Mouse (Mus musculus) limb, embryonic 10.5 days (tissue): ENCODE data around the gene Hapln3. TPM values are rescaled to one million over a fixed set of nuclear protein-coding genes. Genes with fewer than 3 reads are reported as not detected.

Source experiments
- DNase-seq: peaks from one replicate; pipeline ENCODE4 v3.0.0-alpha.2; 2017; ENCODE audit warnings: low spot score
- H3K27ac ChIP-seq: fragments of 300-500 bp; sonication (generic); 2 replicates; pipeline ENCODE4 v1.5.1; 2016; ENCODE audit warnings: mild to moderate bottlenecking
- H3K27me3 ChIP-seq: fragments of 300-500 bp; sonication (generic); 2 replicates; pipeline ENCODE4 v1.6.1; 2016; ENCODE audit warnings: low read depth, mild to moderate bottlenecking; ENCODE audit not compliant: poor library complexity, severe bottlenecking
- H3K36me3 ChIP-seq: fragments of 300-500 bp; sonication (generic); 2 replicates; pipeline ENCODE4 v1.6.1; 2016; ENCODE audit warnings: mild to moderate bottlenecking, moderate library complexity
- H3K4me1 ChIP-seq: fragments of 300-500 bp; sonication (generic); 2 replicates; pipeline ENCODE4 v1.6.1; 2016
- H3K4me3 ChIP-seq: fragments of 300-500 bp; sonication (generic); 2 replicates; pipeline ENCODE4 v1.5.1; 2016; ENCODE audit warnings: mild to moderate bottlenecking, moderate library complexity
- H3K9me3 ChIP-seq: fragments of 300-500 bp; sonication (generic); replicated peaks from 2 replicates; pipeline ENCODE4 v1.6.1; 2016; ENCODE audit warnings: mild to moderate bottlenecking
- WGBS: fragments of 180-500 bp; shearing (Covaris S2); methylation state at CpG from one replicate; pipeline ENCODE4 v1.1.7; 2016; 5-methylcytosine and 5-hydroxymethylcytosine counted together
- polyA plus RNA-seq: library from polyadenylated mRNA; unstranded; fragments of >200 nt; fragmentation: Nextera tagmentation; extraction: Ambion mirVana; gene quantifications from 2 replicates; pipeline ENCODE4 v1.2.1, GENCODE M21; 2016

Gene Hapln3
- polyA plus RNA-seq, 1 experiment from 2014 or later: 2.3 TPM

GRCm38 (mm10) chr7:79139328-79139824 is 8.6 kb upstream of the Hapln3 start:
- Histone ChIP-seq H3K27me3 (no peaks in the 10 kb centered on the region), H3K27ac (no peak overlapping the region), H3K36me3 (peaks cover 97% of the 10 kb centered on the region), H3K4me3 (no peak overlapping the region), H3K9me3 (no peaks in the 10 kb centered on the region), H3K4me1 (no peaks in the 10 kb centered on the region)
- WGBS: 68% methylated on average over 6 of the region's 6 CpGs
- no peak for DNase-seq

- no peak for DNase-seq
- peaks cover 55% of the 10 kb centered on the region for H3K36me3 ChIP-seq
- peaks cover 31% of the 10 kb centered on the region for H3K4me1 ChIP-seq
- no peaks in the 10 kb centered on the region for H3K9me3 ChIP-seq
- no peak overlapping the region for H3K27ac ChIP-seq
- no peak overlapping the region for H3K4me3 ChIP-seq
- 26% methylated on average over 6 of the region's 6 CpGs for WGBS
- H3K27me3 ChIP-seq: peaks cover 22% of the 10 kb centered on the region
Measured at GRCm38 (mm10) chr7:79133391-79133790, 2.6 kb upstream of the Hapln3 start.

GRCm38 (mm10) chr7:79130385-79130784 is 433 bp downstream of the Hapln3 start:
- H3K27ac ChIP-seq: peak overlapping the region; percentile 69
- no peaks in the 10 kb centered on the region for H3K9me3 ChIP-seq
- H3K4me3 ChIP-seq: peak overlapping the region; percentile 47
- WGBS: 20% methylated on average over 13 of the region's 13 CpGs
- peaks cover 44% of the 10 kb centered on the region for H3K4me1 ChIP-seq
- peaks cover 25% of the 10 kb centered on the region for H3K36me3 ChIP-seq
- peaks cover 22% of the 10 kb centered on the region for H3K27me3 ChIP-seq
- no peak for DNase-seq

GRCm38 (mm10) chr7:79129883-79130282 is 935 bp downstream of the Hapln3 start:
- peak overlapping the region; percentile 47 for H3K4me3 ChIP-seq
- WGBS: 10% methylated on average over 8 of the region's 8 CpGs

GRCm38 (mm10) chr7:79123465-79123864 is 7.4 kb downstream of the Hapln3 start:
- no peak overlapping the region for H3K4me3 ChIP-seq

More at GRCm38 (mm10) chr7:79129883-79130282, 935 bp downstream of the Hapln3 start:
- peaks cover 22% of the 10 kb centered on the region for H3K27me3 ChIP-seq
- DNase-seq: peak; percentile 35
- no peak overlapping the region for H3K27ac ChIP-seq
- H3K36me3 ChIP-seq: peaks cover 20% of the 10 kb centered on the region
- H3K4me1 ChIP-seq: peaks cover 44% of the 10 kb centered on the region
- no peaks in the 10 kb centered on the region for H3K9me3 ChIP-seq

GRCm38 (mm10) chr7:79113848-79114247 is 17.0 kb downstream of the Hapln3 start:
- H3K9me3 ChIP-seq: no peaks in the 10 kb centered on the region
- no peak for DNase-seq
- 61% methylated on average over 4 of the region's 4 CpGs for WGBS
- no peak overlapping the region for H3K27ac ChIP-seq
- H3K27me3 ChIP-seq: no peaks in the 10 kb centered on the region
- H3K4me1 ChIP-seq: no peaks in the 10 kb centered on the region
- no peak overlapping the region for H3K4me3 ChIP-seq
- H3K36me3 ChIP-seq: no peaks in the 10 kb centered on the region

More at GRCm38 (mm10) chr7:79123465-79123864, 7.4 kb downstream of the Hapln3 start:
- no peak for DNase-seq
- Histone ChIP-seq H3K36me3 (no peaks in the 10 kb centered on the region), H3K27me3 (no peaks in the 10 kb centered on the region), H3K9me3 (no peaks in the 10 kb centered on the region), H3K4me1 (peaks cover 13% of the 10 kb centered on the region), H3K27ac (no peak overlapping the region)
- whole genome bisulfite sequencing: 89% methylated on average over 5 of the region's 5 CpGs

GRCm38 (mm10) chr7:79096492-79096891 is 34.3 kb downstream of the Hapln3 start:
- no peak for DNase-seq
- Histone ChIP-seq H3K4me1 (no peaks in the 10 kb centered on the region), H3K36me3 (no peaks in the 10 kb centered on the region), H3K4me3 (no peak overlapping the region), H3K27me3 (no peaks in the 10 kb centered on the region), H3K27ac (no peak overlapping the region), H3K9me3 (no peaks in the 10 kb centered on the region)
- 76% methylated on average over 5 of the region's 5 CpGs for WGBS

GRCm38 (mm10) chr7:79089111-79089510 is 41.7 kb downstream of the Hapln3 start:
- no peak overlapping the region for H3K27ac ChIP-seq
- no peaks in the 10 kb centered on the region for H3K9me3 ChIP-seq
- WGBS: 73% methylated on average over 4 of the region's 4 CpGs
- no peak for DNase-seq
- no peaks in the 10 kb centered on the region for H3K27me3 ChIP-seq
- H3K4me1 ChIP-seq: no peaks in the 10 kb centered on the region
- H3K4me3 ChIP-seq: no peak overlapping the region
- H3K36me3 ChIP-seq: no peaks in the 10 kb centered on the region

- no peak overlapping the region for H3K4me3 ChIP-seq
- no peak overlapping the region for H3K27ac ChIP-seq
- no peaks in the 10 kb centered on the region for H3K4me1 ChIP-seq
- no peaks in the 10 kb centered on the region for H3K27me3 ChIP-seq
- WGBS: 22% methylated on average over 7 of the region's 7 CpGs
- no peaks in the 10 kb centered on the region for H3K36me3 ChIP-seq
- DNase-seq: peak; percentile 82
- H3K9me3 ChIP-seq: no peaks in the 10 kb centered on the region
Measured at GRCm38 (mm10) chr7:79080572-79081399, 50.0 kb downstream of the Hapln3 start.

- no peaks in the 10 kb centered on the region for H3K9me3 ChIP-seq
- no peaks in the 10 kb centered on the region for H3K4me1 ChIP-seq
- H3K36me3 ChIP-seq: no peaks in the 10 kb centered on the region
- no peak for DNase-seq
- no peaks in the 10 kb centered on the region for H3K27me3 ChIP-seq
- no peak overlapping the region for H3K27ac ChIP-seq
- 77% methylated on average over 3 of the region's 3 CpGs for WGBS
- H3K4me3 ChIP-seq: no peak overlapping the region
Measured at GRCm38 (mm10) chr7:79079212-79079611, 51.6 kb downstream of the Hapln3 start.

- Histone ChIP-seq H3K4me1 (no peaks in the 10 kb centered on the region), H3K4me3 (no peak overlapping the region), H3K36me3 (no peaks in the 10 kb centered on the region), H3K27ac (no peak overlapping the region), H3K27me3 (no peaks in the 10 kb centered on the region), H3K9me3 (no peaks in the 10 kb centered on the region)
- DNase-seq: no peak
- WGBS: 39% methylated on average over 4 of the region's 4 CpGs
Measured at GRCm38 (mm10) chr7:79068231-79068630, 62.6 kb downstream of the Hapln3 start.

- WGBS: 70% methylated on average over 7 of the region's 7 CpGs
- Histone ChIP-seq H3K27me3 (no peaks in the 10 kb centered on the region), H3K4me1 (no peaks in the 10 kb centered on the region), H3K36me3 (no peaks in the 10 kb centered on the region), H3K9me3 (no peaks in the 10 kb centered on the region), H3K27ac (no peak overlapping the region), H3K4me3 (no peak overlapping the region)
- DNase-seq: no peak
Measured at GRCm38 (mm10) chr7:79067466-79067865, 63.4 kb downstream of the Hapln3 start.
